Mouse (Mus musculus): ENCODE data around the gene Lim2.

The Lim2 gene

DNA sequence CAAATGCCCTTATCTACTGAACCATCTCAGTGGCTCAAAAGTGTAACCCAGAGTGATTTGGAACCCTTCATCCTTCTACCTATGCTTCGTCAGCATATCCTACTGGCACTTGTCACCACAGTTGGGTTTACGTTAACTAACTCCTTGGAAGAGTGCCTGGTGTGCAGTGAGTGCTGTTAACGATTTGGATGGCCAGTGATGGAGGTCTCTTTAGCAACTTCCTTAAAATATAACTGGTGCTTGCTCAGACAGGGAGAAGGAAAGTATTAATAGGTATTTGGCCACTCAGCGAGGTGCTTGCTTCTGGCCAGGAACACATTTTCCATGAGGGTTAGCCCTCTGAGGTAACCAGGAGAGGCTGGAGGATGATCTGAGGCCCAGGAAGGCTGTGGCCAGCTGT, 20.3 kb downstream of the Lim2 start:
- DNase-seq: no peak

DNA sequence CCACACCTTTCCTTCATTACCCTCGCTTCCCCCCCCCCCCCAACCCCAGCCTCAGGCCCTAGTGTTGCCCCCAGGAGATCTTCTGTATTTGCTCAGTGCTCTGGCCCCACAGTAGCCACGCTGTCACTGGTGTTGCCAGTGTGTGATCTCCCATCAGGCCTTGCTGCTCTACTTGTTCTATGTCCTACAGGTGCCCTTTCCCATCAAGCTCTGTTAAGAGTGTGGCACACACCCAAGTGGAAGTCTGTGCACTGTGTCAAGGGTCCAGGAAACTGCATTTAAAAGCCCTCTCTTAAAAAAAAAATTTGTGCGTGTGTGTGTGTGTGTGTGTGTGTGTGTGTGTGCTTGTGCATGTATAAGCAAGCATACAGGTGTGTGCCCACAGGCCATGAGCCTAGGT, 20.8 kb downstream of the Lim2 start:
- DNase-seq: no peak

DNA sequence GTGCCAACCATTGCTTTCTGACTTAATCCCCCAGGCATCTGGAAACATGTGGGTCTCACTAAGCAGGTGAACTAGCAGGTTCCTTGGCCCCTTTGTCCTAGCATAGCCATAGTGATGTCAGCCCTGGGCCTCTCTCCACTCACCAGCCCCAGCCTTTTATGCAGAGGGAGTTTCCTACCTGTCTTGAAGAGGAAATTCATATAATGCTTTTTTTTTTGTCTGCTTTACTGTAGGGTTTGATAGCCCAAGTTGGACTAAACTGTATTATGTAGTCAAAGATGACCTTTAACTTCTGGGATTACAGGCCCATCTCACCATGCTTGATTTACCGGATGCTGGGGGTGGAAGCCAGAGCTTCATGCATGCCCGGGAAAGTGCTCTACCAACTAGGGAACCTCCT, 22.3 kb downstream of the Lim2 start:
- DNase-seq: no peak

DNA sequence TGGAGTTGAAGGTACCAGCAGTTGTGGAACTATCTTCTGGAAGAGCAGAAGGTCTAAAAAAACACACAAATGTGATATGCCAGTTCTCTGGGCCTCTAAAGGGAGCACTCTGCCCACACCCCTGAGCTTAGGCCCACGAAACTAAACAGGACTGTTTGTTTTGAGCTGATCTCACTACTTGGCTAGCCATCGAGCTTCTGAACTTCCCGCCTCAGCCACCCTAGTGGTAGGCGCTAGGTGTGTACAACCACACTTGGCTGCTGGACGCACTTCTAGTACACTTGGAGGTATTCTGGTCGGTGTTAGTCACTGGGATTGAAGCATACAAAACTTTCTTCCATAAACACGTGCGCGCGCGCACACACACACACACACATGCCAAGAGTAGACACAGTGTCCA, 24.3 kb downstream of the Lim2 start:
- no peak for DNase-seq

DNA sequence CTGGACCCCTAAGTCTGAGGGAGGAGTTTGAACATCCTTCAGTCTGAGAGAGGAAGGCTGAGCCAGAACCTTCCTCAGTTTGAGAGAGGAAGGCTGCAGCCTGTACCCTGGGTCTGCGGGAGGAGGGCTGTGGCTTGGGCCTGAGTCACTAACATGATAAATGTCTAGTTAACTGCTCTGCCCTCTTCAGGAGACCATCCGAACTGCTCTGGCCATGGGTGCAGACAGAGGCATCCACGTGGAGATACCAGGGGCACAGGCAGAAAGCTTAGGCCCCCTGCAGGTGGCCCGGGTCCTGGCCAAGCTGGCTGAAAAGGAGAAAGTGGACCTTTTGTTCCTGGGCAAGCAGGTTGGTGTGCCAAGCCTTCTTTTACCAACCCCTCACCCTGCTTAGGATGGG, 25.1 kb downstream of the Lim2 start:
- DNase-seq: peak; percentile 35

DNA sequence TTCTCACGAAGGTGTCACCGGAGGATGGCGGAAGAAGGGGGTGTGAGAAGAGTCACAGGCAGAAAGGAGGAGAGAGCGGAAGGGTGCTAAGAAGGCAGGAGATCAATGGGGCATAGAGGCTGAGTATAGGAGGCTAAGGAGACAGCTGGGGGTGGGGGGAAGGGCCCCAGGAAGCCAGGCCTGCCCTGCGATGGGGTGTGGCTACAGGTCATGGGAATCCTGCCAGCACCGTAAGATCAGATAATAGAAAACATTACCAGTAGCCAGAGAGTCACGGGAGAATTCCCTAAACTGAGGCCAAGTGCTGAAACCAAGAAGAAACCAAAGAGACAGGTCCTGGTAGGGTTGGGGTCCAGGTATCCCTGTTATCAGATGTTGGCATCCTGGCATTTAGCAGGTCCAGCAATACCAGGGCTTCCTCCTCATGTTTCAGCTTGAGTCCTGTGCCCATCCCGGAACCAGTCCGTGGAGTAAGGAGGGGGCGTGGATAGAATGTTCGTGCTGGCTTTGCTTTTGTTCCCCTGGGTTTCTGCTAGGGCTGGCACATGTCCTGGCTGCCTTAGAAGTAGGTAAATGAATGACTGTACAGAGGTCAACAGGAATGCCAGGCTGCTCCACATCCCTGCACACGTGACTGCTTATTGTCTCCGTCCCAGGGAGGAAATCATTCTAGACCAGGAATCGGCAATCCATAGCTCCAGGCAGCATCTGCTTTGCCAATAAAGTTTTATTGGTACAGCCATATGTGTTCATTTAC, 26.3 kb downstream of the Lim2 start:
- DNase-seq: no peak

DNA sequence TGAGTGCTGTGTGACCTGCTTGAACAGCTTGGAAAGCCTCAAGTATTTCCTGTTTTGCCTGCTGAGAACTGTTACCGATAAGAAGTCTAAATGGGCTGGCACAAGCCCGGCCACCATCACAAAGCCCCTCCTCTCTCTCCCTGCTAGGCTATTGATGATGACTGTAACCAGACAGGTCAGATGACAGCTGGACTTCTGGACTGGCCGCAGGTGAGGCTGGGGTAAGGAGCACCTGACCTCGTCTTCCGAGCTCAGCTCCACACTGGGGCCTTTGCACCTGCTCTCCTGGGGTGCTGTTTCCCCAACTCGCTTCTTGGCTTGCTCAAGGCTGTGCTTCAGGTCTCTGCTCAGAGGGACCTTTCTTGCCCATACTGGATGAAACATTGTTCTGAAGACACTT, 26.9 kb downstream of the Lim2 start:
- DNase-seq: no peak

DNA sequence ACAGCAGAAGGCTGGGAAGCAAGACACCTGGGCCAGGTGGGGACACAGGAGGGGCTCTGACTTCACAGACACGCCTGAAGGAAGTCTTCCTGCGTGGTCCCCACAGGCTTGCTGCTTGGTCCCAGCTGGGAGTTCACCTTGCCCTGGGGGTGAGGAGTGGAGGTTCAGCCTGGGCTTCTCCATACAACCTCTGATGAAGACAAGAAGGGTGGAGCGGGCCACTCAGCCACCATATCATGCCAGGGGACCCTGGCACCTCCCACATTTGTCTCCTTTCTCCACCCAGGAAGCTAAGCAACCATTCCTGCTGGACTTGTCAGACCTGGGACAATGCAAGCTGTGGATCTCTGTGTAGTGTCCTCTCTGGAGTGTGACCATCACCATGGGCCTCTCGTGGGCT, 35.4 kb downstream of the Lim2 start, which contains the start of gene Vsig10l:
Vsig10l (plus strand) TSS at position 301 of the 400 bp plus-strand sequence.
- no peak for DNase-seq

DNA sequence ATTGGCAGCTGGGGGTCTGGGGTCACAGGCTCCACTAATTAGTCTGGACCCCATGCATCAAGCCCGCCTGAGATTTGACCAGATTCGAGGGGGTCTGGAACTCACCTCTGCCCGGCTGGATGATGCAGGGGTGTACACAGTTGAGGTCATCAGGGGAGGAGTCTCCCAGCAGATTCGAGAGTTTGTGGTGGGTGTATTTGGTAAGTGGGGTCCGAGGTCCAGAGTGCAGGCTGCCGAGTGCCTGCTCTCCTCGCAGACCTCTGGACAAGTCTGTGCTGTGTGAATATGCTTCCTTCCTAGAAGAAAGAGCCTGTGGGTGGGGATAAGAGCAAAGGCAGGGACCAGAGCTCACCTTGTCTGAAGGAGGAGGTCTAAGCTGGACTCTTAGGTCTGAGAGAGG, 36.5 kb downstream of the Lim2 start:
- no peak for DNase-seq

DNA sequence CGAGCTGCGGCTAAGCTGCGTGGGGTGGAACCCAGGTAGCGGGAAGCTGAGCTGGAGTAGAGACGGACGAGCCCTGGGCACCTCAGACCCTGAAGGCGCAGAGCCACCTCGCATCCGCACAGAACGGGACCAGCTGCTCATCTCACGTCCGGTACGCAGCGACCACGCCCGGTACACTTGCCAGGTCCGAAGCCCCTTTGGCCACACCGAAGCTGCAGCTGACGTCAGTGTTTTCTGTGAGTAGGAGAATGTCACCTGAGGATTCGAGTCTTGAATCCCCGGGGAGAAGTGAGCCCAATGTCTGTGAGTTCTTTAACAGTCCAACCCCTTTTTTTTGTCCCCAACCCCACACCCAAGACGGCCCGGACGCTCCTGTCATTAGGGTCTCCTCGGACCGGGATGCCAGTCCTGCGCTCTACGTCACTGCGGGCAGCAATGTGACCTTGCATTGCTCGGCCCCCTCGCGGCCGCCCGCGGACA, 37.4 kb downstream of the Lim2 start:
- DNase-seq: no peak

DNA sequence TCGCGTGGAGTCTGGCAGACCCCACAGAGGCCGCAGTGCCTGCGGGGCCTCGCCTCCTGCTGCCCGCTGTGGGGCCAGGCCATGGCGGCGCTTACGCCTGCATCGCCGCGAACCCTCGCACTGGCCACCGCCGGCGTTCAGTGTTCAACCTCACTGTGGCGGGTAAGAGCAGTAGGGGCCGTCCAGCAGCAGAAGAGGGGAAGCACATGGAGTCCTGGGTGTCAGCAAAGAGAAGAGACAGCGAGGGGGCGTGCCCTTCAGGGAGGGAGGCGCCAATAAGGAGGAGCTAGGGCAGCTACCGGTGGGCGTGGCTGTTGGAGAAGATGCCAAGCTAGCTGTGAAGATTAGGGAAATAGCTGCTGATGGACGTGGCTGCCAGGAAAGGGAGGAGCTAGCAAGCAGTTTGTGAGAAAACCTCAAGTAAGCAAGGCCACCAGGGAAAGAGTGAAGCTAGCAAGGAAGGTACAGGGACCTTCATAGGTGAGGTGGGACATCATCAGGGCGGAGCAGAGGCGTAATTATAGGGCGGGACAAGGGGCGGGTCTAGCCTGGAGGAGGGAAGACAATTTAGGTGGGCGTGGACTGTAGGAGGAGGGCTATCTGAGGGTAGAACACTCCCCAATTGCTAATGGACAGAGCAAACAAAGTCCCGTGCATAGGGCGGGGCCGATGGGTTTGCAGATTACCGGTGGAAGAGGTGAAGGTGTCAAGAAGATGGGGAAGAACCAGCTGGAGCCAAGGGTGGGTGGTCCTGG, 38.1 kb downstream of the Lim2 start:
- peak; percentile 91 for DNase-seq

DNA sequence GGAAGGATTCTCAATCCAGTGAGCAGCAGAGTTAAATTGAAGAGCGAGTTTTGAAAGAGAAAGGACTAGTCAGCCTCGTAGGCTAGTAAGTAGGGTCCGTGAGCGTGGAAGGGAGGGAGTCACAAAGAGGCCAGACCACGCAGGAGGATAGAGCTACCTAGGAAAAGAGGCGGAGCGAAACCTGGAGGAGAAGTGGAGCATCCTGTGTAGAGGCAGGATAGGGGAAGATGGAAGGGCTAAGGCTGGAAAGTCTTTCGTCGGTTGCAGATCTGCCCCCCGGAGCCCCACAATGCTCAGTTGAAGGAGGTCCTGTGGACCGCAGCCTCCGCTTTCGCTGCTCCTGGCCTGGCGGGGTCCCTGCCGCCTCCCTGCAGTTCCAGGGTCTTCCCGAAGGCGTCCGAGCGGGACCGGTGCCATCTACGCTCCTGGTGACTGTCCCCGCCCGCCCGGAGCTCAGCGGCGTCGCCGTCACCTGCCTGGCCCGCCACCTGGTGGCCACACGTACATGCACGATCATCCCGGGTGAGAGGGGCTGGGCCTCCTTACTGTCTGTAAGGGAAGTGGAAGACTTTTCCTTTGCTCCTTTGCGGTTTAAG, 38.7 kb downstream of the Lim2 start:
- DNase-seq: peak; percentile 83

DNA sequence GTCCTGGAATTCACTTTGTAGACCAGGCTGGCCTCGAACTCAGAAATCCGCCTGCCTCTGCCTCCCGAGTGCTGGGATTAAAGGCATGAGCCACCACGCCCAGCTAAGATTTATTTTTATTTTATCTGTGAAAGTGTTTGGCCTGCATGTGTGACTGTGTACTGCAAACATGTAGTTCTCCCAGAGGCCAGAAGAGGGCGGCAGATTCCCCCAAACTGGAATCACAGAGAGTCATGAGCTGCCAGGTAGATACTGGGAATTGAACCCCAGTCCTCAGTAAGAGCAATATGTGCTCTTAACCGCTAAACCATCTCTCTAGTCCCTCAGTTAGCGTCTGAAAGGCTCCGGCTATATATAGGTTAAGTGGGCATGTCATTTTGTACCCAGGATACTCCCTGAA, 42.9 kb downstream of the Lim2 start:
- DNase-seq: peak; percentile 52

DNA sequence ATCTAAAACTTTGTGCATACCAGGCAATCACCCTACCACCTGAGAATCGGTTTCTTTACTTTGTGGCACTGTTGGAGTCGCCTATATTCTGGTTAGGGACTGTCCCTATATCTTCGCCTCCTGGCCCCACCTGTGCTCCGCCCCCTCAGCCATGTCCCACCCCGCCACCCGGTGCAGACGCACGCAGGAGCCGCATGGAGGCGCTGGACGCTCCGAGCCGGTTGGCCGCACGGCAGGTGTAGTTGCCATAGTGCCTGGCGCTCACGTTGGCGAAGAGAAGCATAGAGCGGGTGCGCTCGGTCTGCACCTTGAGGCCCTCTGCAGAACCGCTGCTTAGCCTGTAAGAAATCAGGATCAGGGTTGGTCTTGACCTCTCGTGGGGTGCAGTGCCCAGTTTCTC, 48.2 kb downstream of the Lim2 start:
- no peak for DNase-seq

DNA sequence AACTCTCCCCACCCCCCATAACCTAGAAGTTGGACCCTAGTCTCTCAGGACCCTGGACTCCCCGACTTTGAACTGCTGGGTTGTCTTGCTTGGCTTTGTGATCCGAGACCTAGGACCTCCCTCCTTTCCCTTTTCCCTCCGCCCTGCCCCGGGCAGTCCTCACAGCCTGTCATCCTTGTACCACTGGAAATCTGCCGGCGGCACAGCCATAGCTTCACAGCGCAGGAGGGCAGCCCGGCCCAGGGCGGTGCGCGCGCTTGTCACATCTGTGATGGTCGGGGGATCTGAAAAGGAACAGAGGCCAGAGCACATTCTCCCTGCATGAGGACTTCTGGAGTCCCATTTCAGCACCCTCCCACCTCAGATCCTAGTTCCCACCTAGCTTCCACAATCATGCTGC, 48.9 kb downstream of the Lim2 start:
- no peak for DNase-seq

DNA sequence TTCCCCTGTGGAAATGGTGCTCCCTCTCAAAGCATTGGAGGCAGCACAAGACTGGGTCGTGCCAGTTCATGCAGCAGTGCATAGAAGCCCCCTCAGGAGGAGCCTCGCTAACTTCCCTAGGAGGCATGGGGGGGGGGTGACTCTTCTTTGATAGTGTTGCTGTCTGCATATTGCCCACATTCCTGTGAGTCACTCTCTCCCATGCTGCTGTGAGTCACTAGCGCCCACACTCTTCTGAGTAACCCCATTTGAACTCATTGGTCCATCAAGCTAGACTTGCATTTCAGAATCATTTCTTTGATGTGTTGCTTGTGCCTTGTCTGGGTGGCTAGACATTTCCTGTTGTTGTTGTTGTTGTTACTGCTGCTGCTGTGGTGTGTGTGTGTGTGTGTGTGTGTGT, 53.7 kb downstream of the Lim2 start:
- DNase-seq: no peak

DNA sequence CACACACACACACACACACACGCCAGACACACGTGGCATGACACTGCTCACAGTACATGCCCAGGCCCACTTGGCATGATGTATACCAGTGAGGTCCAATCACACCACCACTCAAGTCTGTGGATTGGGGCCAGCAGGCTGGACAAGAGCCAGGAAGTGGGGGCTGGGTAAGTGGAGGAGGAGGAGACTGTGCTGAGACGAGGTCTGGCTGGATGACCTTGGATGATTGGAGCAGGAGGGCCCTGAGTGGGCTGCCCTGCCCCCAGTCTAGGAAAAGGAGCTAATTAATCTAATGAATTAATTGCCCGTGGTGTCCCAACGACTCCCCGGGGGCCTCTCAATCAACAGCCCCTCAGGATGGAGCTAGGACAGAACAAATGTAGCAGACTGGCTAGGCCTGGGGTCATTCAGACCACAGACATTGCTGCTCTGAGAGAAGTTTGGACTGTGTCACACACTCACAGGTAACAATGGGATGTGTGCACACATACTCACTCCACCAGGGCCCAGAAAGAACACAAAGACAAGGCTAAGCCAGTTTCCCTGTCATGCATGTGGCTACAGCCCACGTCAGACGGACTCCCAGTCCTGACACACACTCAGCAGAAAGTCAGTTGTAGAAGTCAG, 54.7 kb downstream of the Lim2 start:
- DNase-seq: no peak

DNA sequence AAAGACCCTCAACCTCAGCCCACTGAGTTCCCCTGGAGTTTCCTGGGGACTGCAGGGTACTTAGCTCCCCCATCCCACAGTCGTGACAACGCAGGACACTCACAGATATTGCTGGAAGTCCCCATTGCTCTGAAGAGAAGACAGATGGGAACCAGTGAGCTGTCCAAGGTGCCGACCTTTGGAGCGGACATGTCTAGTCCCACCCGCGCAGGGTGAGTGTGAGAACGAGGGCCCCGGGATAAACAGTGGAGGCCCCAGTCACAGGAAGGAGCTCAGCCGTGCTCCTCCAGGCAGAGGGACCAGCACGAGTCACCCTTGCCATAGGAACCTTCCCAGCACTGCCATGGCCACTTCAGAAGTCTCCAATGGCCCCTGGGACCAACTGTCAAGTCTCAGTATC, 55.8 kb downstream of the Lim2 start:
- DNase-seq: peak; percentile 15
